Mouse (Mus musculus): ENCODE results near the gene Mindy3.
"Not testable (repeated sequence)": the region's sequence is repeated elsewhere in the genome, so short reads cannot be mapped to it uniquely, and the experiment has no call there.

The Mindy3 gene

DNA sequence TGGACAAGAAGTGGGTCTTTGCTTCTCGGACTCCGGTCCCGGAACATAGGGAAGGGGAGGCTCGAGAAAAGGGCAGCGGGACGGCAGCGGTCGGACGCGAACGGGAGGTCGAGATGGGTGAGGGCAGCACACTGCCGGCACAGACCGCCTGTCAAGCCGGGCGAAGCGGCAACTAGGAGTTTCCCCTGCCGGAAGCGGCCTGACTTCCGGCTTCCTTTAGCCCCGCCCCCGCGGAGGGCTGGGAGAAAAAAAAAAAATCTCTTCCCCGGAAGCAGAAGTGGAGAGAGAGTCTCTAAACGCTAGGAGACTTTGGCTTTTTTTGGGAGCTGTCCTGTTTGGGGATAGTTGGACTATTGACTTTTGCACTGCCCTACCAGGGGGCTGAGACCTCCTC lies at the start of gene Mindy3:
TSS of gene Mindy3 (minus strand) at position 209 of the 394 bp plus-strand sequence.
- peak; percentile 86 for DNase-seq (ENCODE audit: low spot score)

DNA sequence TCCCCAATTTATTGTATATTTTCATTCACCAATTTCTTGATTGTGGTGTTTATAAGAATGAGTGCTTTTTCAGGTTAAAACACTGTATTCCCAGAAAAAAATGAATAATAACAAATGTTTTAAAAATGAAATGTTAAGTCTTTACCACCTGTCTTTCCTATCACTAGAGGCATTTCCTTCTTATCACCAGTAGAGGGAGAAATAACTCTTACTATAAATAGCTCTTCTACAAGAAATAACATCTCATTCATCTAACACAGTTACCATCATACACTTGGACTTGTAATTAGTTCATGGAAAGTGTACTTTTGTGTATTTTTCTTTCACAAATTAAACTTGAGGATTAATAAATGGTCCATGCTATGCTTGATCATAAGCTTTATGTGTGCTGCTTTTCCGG lies 40.5 kb upstream of the Mindy3 start:
- DNase-seq (ENCODE audit: low spot score): no peak

DNA sequence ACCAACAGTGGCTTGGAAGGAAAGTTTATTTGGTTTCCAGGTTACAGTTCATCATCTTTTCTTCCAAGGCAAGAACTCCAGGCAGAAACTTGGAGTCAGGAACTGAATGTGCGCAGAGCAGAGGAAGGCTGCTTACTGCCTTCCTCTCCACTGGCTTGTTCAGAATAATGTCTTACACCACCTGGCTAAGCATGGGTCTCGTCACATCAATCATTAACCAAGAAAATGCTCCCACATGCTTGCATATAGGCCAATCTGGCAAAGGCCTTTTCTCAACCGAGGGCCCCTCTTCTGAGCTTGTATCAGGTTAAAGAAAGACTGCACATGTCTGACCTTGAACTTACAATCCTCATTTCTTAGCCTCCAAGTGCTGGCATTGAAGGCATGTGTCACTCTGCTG lies 30.8 kb upstream of the Mindy3 start:
- DNase-seq (ENCODE audit: low spot score): no peak

DNA sequence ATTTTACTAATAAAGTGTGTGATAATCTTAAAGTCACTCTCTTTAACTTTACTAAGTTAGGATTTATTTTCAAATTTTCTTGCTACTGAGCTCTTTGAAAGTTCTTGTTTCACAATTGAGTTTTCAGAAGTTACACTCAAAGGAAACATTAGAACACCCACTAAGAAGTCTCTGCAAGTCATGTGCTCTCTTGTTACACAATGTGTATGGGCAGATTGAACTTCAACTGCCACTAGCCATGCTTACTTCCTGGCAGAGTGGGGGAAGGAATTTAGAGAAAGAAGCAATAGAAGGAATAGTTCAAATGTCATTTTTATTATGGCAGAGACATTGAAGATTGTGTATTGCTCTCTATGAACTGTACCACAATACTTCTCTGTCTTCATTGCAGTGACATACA lies 20.9 kb upstream of the Mindy3 start:
- no peak for DNase-seq (ENCODE audit: low spot score)

DNA sequence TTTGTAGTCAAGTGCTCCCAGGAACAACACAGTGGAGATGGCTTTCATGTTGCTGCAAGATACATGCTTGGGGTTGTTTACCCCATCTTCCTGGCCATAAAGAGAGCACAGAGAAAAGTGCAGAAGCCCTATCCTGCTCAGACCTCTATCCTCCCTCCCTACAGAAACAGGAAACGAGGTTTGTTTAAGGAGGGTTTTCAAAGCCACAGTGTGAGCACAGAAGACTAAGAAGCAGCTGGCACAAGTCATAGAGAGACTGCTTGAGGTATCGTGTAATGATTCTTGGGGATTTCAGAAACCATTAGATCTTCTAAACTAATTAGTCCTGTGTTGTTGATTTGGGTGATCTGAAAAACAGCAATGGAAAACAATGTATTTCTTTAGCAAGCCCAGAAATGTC lies 20.3 kb upstream of the Mindy3 start:
- DNase-seq (ENCODE audit: low spot score): no peak

DNA sequence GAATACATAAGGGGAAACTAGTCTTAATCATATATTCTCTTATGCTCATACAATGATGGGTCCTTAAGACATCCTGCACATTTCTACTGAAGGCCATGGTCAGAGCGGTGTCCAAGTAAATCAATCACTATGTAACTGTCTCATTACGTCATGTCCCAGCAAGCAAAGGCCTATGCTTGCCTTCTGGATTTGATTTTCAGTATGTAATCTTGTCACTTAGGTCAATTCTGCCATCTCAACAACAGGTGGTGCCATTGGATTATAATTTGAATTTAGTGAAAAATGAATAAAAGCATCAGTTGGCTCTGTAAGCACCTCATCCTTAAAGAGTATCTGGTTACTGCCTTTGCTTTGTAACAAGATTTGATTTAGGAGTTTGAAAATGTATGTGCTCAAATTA lies 18.9 kb upstream of the Mindy3 start:
- no peak for DNase-seq (ENCODE audit: low spot score)

DNA sequence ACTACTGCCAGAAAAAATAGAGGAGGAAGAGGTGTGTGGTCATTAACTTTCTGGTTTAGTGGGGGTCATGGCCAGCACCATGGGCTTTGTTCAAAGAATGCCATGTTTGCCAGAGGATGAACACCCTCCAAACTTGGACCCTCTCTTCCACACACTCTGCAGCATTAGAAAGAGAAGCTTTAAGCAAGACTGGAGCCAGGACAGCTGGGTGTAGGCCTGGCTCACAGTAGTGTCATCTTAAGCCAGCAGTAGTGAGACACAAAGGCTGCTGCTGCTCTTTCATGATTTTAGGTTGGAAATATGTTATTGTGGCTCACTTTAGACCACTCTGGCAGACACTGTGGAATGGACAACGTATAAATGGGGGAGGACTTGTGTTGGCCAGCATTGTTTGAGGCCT lies 12.8 kb upstream of the Mindy3 start:
- no peak for DNase-seq (ENCODE audit: low spot score)

DNA sequence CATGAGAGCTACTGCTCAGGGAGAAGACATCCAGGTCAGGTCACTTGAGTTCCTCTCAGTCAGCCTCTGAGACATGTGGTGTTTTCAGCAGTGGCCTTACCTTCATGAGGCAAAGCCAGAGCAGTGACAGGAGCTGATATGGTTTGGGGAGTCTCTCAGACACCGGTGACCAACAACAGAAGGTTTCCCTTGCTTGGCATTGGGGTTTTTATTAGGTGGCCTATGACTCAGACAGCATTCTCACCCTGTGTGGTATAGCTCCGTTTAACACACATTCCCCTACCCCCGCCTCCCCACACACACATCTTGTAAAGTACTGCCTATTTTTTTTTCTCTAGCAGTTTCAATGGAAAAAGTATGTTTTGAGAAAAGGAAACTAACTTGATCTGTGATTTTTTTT lies 5.1 kb upstream of the Mindy3 start:
- no peak for DNase-seq (ENCODE audit: low spot score)

DNA sequence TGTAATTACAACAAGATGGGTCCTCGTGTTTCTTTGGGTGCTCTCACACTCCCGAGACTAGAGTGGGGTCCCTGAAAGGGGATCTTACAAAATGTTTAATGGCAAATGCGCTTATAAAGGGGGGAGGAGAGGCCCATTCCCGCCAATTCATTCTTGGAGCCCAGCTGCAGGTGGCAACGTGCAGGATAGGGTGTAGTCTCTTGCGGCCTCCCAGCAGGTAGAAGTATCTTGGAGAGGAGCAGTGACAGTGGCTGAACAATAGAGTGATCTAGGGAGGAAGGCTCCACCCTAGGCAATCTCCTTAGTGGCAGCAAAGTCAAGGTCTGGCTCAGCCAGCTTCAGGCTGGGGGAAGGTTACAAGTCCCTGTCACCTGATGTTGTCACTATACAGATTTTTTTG lies 4.2 kb upstream of the Mindy3 start:
- not testable (repeated sequence) for DNase-seq (ENCODE audit: low spot score)

DNA sequence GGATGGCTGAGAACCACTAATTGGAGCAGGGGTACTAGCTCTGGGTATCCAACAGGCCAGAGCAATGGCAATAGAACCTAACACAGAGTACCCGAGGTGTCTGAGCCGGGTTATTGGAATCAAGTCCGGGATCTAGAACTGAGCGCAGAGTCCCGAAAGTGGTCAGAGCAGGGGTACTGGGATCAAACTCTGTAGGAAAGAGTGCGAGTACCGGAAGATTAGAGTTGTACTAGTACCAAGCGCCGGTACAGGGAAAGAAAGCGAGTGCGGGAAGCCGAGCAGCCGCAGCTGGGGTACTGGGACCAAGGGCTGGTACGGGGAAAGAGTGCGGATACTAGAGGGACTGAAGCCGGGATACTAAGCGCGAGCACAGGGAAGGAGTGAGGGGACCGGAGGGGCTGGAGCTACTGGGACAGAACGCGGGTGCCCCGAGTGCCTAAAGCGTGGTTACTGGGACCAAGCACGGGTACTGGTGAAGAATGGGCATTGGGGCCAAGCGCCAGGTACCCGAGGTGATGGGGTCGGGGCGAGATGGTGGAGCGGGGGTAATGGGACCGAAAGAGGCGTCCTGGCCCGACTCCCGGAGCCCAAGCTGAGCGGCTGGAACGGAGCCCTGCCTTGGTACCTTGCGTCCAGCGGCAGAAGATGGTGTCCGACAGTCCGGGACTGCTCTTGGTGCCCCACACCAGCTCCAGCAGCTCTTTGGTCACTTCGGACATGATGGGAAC lies 572 bp downstream of the Mindy3 start:
- peak; percentile 20 for DNase-seq (ENCODE audit: low spot score)

DNA sequence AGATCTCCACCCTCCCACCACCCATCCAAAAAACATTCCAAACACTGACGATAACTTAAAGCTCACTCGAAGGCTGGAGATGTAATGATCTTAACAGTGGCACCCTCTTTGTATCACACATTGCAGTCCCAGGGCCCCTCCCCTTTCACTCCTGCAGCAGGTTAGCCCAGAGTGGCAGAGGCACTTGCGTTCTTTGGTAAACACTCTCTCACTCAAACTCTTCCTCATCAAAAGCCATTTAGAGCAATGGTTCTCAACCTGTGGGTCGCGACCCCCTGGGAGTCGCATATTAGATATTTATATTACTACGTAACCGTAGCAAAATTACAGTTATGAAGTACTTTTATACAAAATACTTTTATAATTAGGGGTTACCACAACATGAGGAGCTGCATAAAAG lies 1.1 kb downstream of the Mindy3 start:
- no peak for DNase-seq (ENCODE audit: low spot score)

DNA sequence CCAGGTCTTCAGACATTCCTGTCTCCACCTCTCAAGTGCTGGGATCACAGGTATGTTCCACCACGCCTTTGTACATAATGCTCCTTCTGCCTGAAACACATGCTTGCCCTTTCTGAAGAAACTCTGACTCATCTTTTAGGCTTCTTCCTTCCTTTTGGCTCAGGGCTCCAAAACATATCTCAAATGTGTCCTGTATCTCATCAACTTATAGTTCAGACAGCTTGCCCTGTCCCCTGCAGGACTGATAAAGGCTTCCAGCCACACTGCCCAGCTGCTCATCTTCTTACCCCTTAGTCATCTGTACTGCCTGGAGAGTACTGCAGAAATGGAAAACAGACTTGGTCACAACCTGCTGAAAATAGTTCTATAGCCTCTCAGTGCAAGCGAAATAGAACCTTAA lies 7.0 kb downstream of the Mindy3 start:
- no peak for DNase-seq (ENCODE audit: low spot score)

DNA sequence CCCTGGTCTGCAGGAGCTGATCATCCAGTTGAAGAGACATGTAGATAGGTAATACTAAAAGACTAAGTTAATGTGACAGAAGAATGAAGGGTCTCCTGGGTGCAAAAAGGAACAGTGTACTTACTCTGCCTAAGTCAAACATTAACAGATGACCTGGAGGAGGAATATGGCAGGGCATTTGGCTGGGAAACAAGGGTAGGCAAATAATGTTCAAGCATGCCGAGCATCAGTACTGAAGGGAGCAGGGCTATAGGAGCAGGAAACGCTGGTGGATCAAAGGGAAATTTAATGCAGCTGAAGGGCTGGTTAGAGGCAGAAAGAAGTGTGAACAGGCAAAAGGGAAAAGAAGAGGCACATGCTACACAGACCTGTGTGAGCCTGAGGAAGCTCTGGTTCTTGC lies 8.1 kb downstream of the Mindy3 start:
- DNase-seq (ENCODE audit: low spot score): no peak

DNA sequence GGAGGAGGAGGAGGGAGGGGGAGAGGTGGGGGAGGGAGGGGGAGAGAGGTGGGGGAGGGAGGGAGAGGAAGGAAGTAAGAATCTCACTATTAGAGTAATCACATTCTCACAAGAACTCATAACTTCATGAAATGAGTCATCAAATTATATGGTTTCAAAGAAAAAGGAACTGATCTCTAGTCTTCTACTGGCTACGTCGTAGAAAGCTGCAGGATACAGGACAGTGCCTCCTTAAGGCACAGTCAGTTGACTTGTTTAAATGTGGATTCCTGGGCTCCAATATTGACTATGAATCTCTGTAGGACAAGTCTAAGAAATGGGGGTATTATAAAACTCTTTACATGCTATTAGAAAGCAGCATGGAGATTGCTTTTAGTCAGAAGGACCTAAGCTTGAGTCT lies 12.5 kb downstream of the Mindy3 start:
- no peak for DNase-seq (ENCODE audit: low spot score)

DNA sequence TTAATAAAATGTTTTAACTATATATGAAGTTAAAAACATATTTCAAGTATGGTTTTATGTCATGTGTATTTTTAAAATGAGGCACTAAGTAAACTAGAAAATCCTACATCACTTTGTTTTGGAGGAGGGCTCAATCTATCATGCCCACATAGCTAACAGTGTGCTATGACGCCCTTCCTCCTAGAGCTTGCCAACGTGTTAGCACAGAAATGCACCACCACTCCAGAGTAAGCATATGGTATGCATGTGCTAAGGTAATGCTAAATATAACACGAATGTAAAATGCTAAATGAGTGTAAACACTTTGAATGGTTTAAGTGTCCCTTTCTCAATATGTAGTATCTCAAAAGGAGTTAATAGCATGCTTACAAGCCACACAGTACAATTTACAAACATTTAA lies 16.8 kb downstream of the Mindy3 start:
- no peak for DNase-seq (ENCODE audit: low spot score)

DNA sequence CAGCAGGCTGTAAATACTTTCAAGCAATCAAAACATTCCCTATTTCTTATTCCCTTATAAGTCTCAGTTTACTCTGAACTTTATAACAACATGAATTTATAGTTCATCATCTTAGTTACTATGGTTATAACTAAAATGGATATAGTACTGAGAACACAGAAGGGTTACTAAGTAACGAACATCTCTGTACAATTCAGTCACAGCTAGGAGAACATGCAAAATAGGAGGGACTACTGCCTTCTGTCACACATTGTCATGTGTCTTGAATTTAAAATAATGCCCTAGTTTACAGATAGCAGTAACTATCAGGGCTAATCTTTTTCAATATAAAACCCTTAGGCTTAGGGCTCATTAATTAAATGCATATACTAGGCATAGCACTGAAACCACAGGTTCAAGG lies 18.1 kb downstream of the Mindy3 start:
- DNase-seq (ENCODE audit: low spot score): no peak

DNA sequence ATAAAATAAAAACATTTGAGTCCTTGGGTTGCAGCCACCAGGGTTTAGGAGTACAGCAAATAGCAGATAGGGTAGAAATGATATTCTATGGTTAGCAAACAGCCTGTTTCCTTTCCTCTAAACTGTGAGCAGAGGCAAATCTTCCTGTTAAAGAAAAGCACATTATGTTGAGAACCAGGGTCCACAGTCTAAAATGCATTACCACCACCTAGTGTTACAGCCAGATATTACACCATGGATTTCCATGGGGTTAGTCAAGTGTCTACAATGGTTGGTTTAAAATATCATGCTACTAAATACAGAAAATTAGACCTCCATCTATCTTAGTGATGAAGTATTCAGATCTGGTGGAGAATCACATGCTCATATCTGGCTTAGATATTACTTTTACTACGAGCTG lies 30.2 kb downstream of the Mindy3 start:
- DNase-seq (ENCODE audit: low spot score): peak; percentile 74

DNA sequence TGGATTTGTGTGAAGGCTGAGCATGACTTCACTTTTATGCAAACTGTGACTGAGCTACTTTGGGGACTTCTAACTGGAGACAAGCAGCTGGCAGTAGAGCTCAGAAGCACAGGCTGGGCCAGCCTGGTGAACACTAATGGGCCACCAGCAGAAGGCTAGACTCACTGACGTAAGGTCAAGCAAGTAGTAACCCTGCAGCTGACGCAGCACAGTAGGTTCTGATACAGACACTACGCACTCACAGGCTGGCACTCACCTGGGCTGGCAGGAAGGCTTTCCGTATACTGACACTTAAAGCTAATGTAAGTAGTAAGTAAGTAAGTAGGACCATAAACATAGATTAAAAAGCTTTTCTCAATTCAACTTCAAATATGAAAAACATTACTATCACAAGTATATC lies 30.7 kb downstream of the Mindy3 start:
- no peak for DNase-seq (ENCODE audit: low spot score)

DNA sequence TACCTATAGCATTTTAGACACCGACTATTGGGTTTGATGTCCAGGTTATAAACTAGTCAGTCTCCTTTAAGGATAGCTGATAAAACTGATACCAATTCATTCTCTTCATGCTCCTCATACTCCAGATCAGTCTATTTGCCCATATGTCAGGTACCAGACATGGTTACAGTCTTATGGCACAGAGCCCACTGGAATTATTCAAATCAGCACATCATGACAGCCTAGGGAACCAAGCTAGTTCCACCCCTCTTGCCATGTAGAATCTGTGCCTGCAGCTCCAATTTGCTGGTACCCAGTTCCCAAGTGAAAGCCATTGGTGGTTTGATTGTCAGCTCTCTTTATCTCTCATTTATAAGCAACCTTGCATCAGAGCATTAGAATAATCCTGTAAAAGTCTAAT lies 34.9 kb downstream of the Mindy3 start:
- DNase-seq (ENCODE audit: low spot score): no peak

DNA sequence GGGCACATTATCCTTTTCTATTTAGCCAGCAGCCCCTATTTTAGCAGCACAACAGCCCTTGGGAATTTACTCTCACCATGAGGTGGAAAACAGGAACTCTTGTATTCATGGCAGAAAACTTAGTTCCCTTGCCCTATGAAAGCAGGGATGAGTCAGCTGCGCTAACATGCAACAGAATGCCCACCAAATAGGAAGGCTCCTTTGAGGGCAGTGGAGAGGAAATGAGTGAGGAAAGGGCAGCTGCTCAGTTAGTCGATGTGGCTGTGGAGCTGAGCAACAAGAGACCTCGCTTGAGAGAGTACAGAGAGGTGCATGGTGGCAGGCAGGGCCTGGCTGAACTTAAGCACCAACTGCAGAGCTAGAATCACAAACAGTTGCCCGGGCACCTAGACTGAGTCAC lies 36.6 kb downstream of the Mindy3 start:
- no peak for DNase-seq (ENCODE audit: low spot score)

DNA sequence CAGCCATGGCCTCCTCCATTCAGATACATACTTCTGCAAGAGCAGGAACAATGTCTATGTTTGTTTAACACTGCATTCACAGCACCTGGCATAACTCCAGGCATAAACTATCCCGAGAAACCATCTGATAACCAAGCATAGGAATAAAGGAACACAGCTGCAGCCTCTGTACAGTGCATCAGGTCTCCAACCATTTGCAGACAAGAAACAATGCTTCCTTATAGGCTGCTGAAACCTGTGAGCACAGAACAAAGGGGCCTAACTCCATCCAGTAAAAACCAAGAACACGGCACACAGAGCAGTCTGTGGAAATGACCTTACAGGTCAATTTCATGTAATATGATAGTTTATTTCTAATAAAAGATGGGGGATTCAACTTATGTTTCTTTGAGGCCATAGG lies 39.0 kb downstream of the Mindy3 start:
- DNase-seq (ENCODE audit: low spot score): no peak

DNA sequence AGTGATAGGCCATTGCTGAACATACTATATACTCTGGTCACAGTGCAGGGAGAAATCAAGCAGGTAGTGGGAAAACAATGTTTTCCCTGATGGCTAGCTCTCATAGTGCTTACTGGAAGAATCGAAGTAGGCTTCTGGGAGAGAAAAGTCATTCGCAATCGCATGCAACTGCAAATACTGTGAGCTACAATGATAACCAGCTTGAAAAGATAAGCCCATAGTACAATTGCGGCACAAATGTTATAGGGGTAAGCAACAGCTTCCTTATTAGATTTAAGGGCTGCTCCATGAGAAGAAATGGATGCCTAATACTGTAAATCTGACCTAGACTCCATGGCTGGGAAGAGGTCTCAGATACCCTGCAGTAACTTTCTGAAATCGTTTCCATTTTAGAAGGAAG lies 40.7 kb downstream of the Mindy3 start:
- no peak for DNase-seq (ENCODE audit: low spot score)

DNA sequence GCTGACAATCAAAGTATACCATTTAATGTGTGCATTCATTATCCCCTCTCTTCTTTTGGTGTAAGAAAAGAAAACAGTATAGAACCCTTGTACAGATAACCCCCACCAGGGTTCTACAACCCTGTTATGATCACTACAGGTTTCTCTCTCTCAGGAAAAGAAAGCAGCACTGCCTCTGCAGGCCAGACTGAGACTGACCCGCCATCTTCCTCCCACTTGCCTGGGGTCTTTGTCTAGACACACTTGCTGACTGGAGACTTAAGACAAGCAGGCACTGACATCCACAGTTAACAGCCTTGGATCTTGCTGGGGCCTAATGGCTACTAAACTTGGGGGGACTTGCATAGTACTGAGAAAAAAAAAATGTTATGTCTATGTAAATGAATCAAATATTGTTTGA lies 42.2 kb downstream of the Mindy3 start:
- DNase-seq (ENCODE audit: low spot score): peak; percentile 25

DNA sequence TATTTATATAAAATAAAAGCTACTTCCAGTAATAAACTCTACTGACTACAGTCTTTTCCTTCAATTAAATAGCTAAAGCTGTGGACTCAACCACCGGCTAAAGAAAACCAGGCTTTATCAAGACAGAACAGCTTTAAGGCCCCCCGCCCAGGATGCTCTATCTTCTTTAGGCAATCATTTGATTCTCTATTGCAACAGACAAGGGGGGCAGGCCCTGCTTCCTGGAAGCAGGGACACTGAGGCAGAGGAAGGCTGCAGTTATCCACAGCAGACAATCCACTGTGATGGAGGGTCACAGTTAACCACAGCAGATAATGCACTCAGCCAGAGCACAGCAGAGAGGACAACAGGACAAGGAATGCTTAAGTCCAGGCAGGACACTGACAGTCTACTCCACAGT lies 46.4 kb downstream of the Mindy3 start:
- no peak for DNase-seq (ENCODE audit: low spot score)

DNA sequence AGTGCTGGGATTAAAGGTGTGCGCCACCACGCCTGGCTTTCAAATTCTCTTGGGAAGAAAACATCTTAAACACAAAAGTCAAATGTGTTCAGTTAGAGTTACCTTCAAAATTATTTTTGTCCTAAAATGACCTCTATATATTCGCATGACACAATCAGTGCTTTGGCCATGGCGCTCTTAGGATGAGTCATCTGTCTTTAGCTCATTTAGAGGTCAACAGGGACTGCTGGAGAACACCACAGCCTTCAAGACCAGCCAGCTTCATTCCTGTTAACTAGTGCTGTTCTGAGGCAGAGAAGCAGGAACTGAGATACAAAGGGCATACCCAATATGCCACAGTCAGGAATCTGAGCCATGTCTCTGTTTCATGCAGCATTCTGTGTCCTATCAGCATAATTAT lies 47.9 kb downstream of the Mindy3 start:
- no peak for DNase-seq (ENCODE audit: low spot score)
